Mouse (Mus musculus): ENCODE measurements around the gene Paqr4. TPM values are rescaled to one million over a fixed set of nuclear protein-coding genes. Genes with fewer than 3 reads are reported as not detected.

Gene Paqr4
- polyA plus RNA-seq, 1 experiment from 2014 or later: 25.4 TPM

GRCm38 (mm10) chr17:23738836-23739201 lies 1.8 kb downstream of the Paqr4 start:
- Histone ChIP-seq H3K27me3 (ENCODE audit: control insufficient read depth, insufficient read depth, low read length) (peaks cover 29% of the 10 kb centered on the region), H3K4me1 (ENCODE audit: control insufficient read depth, insufficient read depth, low read length) (peaks cover 19% of the 10 kb centered on the region), H3K4me3 (replicated peaks; ENCODE audit: low read length) (peak overlapping the region; percentile 77), H3K9ac (ENCODE audit: low read length) (peak overlapping the region; percentile 86; the same call in 1 of the 2 replicates), H3K4me2 (ENCODE audit: low read depth, low read length) (peak overlapping the region; percentile 97), H3K27ac (ENCODE audit: low read length) (no peak overlapping the region), H3K36me3 (ENCODE audit: control insufficient read depth, insufficient read depth, low read length) (no peaks in the 10 kb centered on the region), H3K9me3 (replicated peaks; ENCODE audit: control insufficient read depth, low read length) (no peaks in the 10 kb centered on the region)
- WGBS: 59% methylated on average over 2 of the region's 2 CpGs
- no peak for ATAC-seq (ENCODE audit: insufficient read depth, low FRiP score)

GRCm38 (mm10) chr17:23737493-23738445 lies 2.9 kb downstream of the Paqr4 start:
- Histone ChIP-seq H3K9me3 (replicated peaks; ENCODE audit: control insufficient read depth, low read length) (no peaks in the 10 kb centered on the region), H3K36me3 (ENCODE audit: control insufficient read depth, insufficient read depth, low read length) (no peaks in the 10 kb centered on the region), H3K9ac (ENCODE audit: low read length) (no peak overlapping the region), H3K4me3 (replicated peaks; ENCODE audit: low read length) (no peak overlapping the region), H3K4me1 (ENCODE audit: control insufficient read depth, insufficient read depth, low read length) (peaks cover 19% of the 10 kb centered on the region), H3K27ac (ENCODE audit: low read length) (no peak overlapping the region), H3K27me3 (ENCODE audit: control insufficient read depth, insufficient read depth, low read length) (peaks cover 19% of the 10 kb centered on the region), H3K4me2 (ENCODE audit: low read depth, low read length) (no peak overlapping the region)
- WGBS: 69% methylated on average over 15 of the region's 15 CpGs
- ATAC-seq (ENCODE audit: insufficient read depth, low FRiP score): no peak

- Histone ChIP-seq H3K9me3 (replicated peaks; ENCODE audit: control insufficient read depth, low read length) (no peaks in the 10 kb centered on the region), H3K4me2 (ENCODE audit: low read depth, low read length) (no peak overlapping the region), H3K4me1 (ENCODE audit: control insufficient read depth, insufficient read depth, low read length) (peaks cover 3% of the 10 kb centered on the region; the same call in 1 of the 2 replicates), H3K27me3 (ENCODE audit: control insufficient read depth, insufficient read depth, low read length) (no peaks in the 10 kb centered on the region), H3K9ac (ENCODE audit: low read length) (no peak overlapping the region), H3K4me3 (replicated peaks; ENCODE audit: low read length) (no peak overlapping the region), H3K36me3 (ENCODE audit: control insufficient read depth, insufficient read depth, low read length) (no peaks in the 10 kb centered on the region), H3K27ac (ENCODE audit: low read length) (no peak overlapping the region)
- whole genome bisulfite sequencing: 43% methylated on average over 1 of the region's 1 CpGs
- no peak for ATAC-seq (ENCODE audit: insufficient read depth, low FRiP score)
These were observed 6.3 kb downstream of the Paqr4 start for GRCm38 (mm10) chr17:23734341-23734740.

- Histone ChIP-seq H3K4me1 (ENCODE audit: control insufficient read depth, insufficient read depth, low read length) (peaks cover 13% of the 10 kb centered on the region), H3K4me3 (replicated peaks; ENCODE audit: low read length) (no peak overlapping the region), H3K4me2 (ENCODE audit: low read depth, low read length) (no peak overlapping the region), H3K27ac (ENCODE audit: low read length) (no peak overlapping the region), H3K36me3 (ENCODE audit: control insufficient read depth, insufficient read depth, low read length) (no peaks in the 10 kb centered on the region), H3K9ac (ENCODE audit: low read length) (no peak overlapping the region), H3K9me3 (replicated peaks; ENCODE audit: control insufficient read depth, low read length) (no peaks in the 10 kb centered on the region), H3K27me3 (ENCODE audit: control insufficient read depth, insufficient read depth, low read length) (no peaks in the 10 kb centered on the region)
- 50% methylated on average over 1 of the region's 1 CpGs for WGBS
- no peak for ATAC-seq (ENCODE audit: insufficient read depth, low FRiP score)
These were observed 10.2 kb downstream of the Paqr4 start for GRCm38 (mm10) chr17:23730441-23730840.

GRCm38 (mm10) chr17:23726758-23727142 lies 13.9 kb downstream of the Paqr4 start:
- Histone ChIP-seq H3K4me1 (ENCODE audit: control insufficient read depth, insufficient read depth, low read length) (peaks cover 14% of the 10 kb centered on the region), H3K27me3 (ENCODE audit: control insufficient read depth, insufficient read depth, low read length) (no peaks in the 10 kb centered on the region), H3K9ac (ENCODE audit: low read length) (peak overlapping the region; percentile 85), H3K27ac (ENCODE audit: low read length) (peak overlapping the region; percentile 86), H3K4me3 (replicated peaks; ENCODE audit: low read length) (peak overlapping the region; percentile 89), H3K4me2 (ENCODE audit: low read depth, low read length) (peak overlapping the region; percentile 60), H3K9me3 (replicated peaks; ENCODE audit: control insufficient read depth, low read length) (no peaks in the 10 kb centered on the region), H3K36me3 (ENCODE audit: control insufficient read depth, insufficient read depth, low read length) (no peaks in the 10 kb centered on the region)
- peak; percentile 93 for ATAC-seq (ENCODE audit: insufficient read depth, low FRiP score)
- under 1% methylated on average over 20 of the region's 20 CpGs for WGBS

GRCm38 (mm10) chr17:23725999-23726757 lies 14.5 kb downstream of the Paqr4 start, which contains the start of gene Pkmyt1:
Gene Pkmyt1, plus strand, starts transcription at chr17:23726336.
- Histone ChIP-seq H3K9ac (ENCODE audit: low read length) (peak within 1 kb of the TSS; percentile 85), H3K4me2 (ENCODE audit: low read depth, low read length) (peak within 1 kb of the TSS; percentile 76), H3K4me3 (replicated peaks; ENCODE audit: low read length) (peak within 1 kb of the TSS; percentile 89), H3K9me3 (replicated peaks; ENCODE audit: control insufficient read depth, low read length) (no peaks in the 10 kb centered on the region), H3K27ac (ENCODE audit: low read length) (peak within 1 kb of the TSS; percentile 89), H3K4me1 (ENCODE audit: control insufficient read depth, insufficient read depth, low read length) (peaks cover 14% of the 10 kb centered on the region), H3K27me3 (ENCODE audit: control insufficient read depth, insufficient read depth, low read length) (no peaks in the 10 kb centered on the region), H3K36me3 (ENCODE audit: control insufficient read depth, insufficient read depth, low read length) (no peaks in the 10 kb centered on the region)
- 1% methylated on average over 73 of the region's 73 CpGs for WGBS
- ATAC-seq (ENCODE audit: insufficient read depth, low FRiP score): peak; percentile 95

- Histone ChIP-seq H3K27ac (ENCODE audit: low read length) (peak overlapping the region; percentile 89), H3K4me2 (ENCODE audit: low read depth, low read length) (peak overlapping the region; percentile 76), H3K4me3 (replicated peaks; ENCODE audit: low read length) (peak overlapping the region; percentile 89), H3K36me3 (ENCODE audit: control insufficient read depth, insufficient read depth, low read length) (no peaks in the 10 kb centered on the region), H3K27me3 (ENCODE audit: control insufficient read depth, insufficient read depth, low read length) (no peaks in the 10 kb centered on the region), H3K9ac (ENCODE audit: low read length) (peak overlapping the region; percentile 81), H3K4me1 (ENCODE audit: control insufficient read depth, insufficient read depth, low read length) (peaks cover 14% of the 10 kb centered on the region), H3K9me3 (replicated peaks; ENCODE audit: control insufficient read depth, low read length) (no peaks in the 10 kb centered on the region)
- 46% methylated on average over 4 of the region's 4 CpGs for WGBS
- no peak for ATAC-seq (ENCODE audit: insufficient read depth, low FRiP score)
These were observed 15.2 kb downstream of the Paqr4 start for GRCm38 (mm10) chr17:23725477-23725876.

- Histone ChIP-seq H3K4me3 (replicated peaks; ENCODE audit: low read length) (no peak within 1 kb of the TSS), H3K27ac (ENCODE audit: low read length) (no peak within 1 kb of the TSS), H3K4me1 (ENCODE audit: control insufficient read depth, insufficient read depth, low read length) (peaks cover 12% of the 10 kb centered on the region), H3K9me3 (replicated peaks; ENCODE audit: control insufficient read depth, low read length) (no peaks in the 10 kb centered on the region), H3K9ac (ENCODE audit: low read length) (0 out of 2 replicates have a peak within 1 kb of the TSS, but pooled peaks have one; percentile 24), H3K27me3 (ENCODE audit: control insufficient read depth, insufficient read depth, low read length) (no peaks in the 10 kb centered on the region), H3K36me3 (ENCODE audit: control insufficient read depth, insufficient read depth, low read length) (no peaks in the 10 kb centered on the region), H3K4me2 (ENCODE audit: low read depth, low read length) (no peak within 1 kb of the TSS)
- 59% methylated on average over 7 of the region's 7 CpGs for WGBS
- no peak for ATAC-seq (ENCODE audit: insufficient read depth, low FRiP score)
These were observed 18.1 kb downstream of the Paqr4 start, which contains the start of gene 1520401A03Rik for GRCm38 (mm10) chr17:23722376-23723125. Gene 1520401A03Rik, minus strand, starts transcription at chr17:23722783.
